Mouse (Mus musculus) lung, embryonic 16.5 days (tissue): ENCODE measurements around the gene Scfd2. TPM values are rescaled to one million over a fixed set of nuclear protein-coding genes. Genes with fewer than 3 reads are reported as not detected.

Experiments used
- ATAC-seq: fragments of 200-750 bp; cut with Nextera tagmentation; 2 replicates; pipeline ENCODE4 v1.8.0; 2017; ENCODE audit warnings: low read depth, mild to moderate bottlenecking, moderate library complexity
- H3K27ac ChIP-seq: fragments of 300-500 bp; sonication (generic); 2 replicates; pipeline ENCODE4 v1.5.1; 2014; ENCODE audit warnings: mild to moderate bottlenecking, control low read depth, low read length
- H3K27me3 ChIP-seq: fragments of 300-500 bp; sonication (generic); 2 replicates; pipeline ENCODE4 v1.6.1; 2014; ENCODE audit warnings: low read depth, low read length, mixed read lengths; ENCODE audit not compliant: control insufficient read depth, insufficient read depth
- H3K36me3 ChIP-seq: fragments of 300-500 bp; sonication (generic); 2 replicates; pipeline ENCODE4 v1.6.1; 2014; ENCODE audit warnings: low read length; ENCODE audit not compliant: control insufficient read depth, insufficient read depth
- H3K4me1 ChIP-seq: fragments of 300-500 bp; sonication (generic); replicated peaks from 2 replicates; pipeline ENCODE4 v1.6.1; 2014; ENCODE audit warnings: low read length, mixed read lengths; ENCODE audit not compliant: control insufficient read depth, insufficient read depth
- H3K4me2 ChIP-seq: fragments of 300-500 bp; sonication (generic); 2 replicates; pipeline ENCODE4 v1.6.1; 2014; ENCODE audit warnings: low read depth, low read length, control low read depth
- H3K4me3 ChIP-seq: fragments of 300-500 bp; sonication (generic); 2 replicates; pipeline ENCODE4 v1.5.1; 2014; ENCODE audit warnings: mild to moderate bottlenecking, low read length, control low read depth
- H3K9ac ChIP-seq: fragments of 300-500 bp; sonication (generic); 2 replicates; pipeline ENCODE4 v1.6.1; 2014; ENCODE audit warnings: low read length, control low read depth
- H3K9me3 ChIP-seq: fragments of 300-500 bp; sonication (generic); 2 replicates; pipeline ENCODE4 v1.6.1; 2016; ENCODE audit warnings: low read length; ENCODE audit not compliant: control insufficient read depth
- WGBS: fragments of 180-500 bp; shearing (Covaris S2); extraction: QIAGEN DNeasy Blood & Tissue Kit; methylation state at CpG from one replicate; pipeline ENCODE4 v1.1.7; 2014; 5-methylcytosine and 5-hydroxymethylcytosine counted together
- polyA plus RNA-seq: library from polyadenylated mRNA; unstranded; fragments of >200 nt; fragmentation: Nextera tagmentation; extraction: Ambion mirVana; gene quantifications from 2 replicates; pipeline ENCODE4 v1.2.1, GENCODE M21; 2015

Scfd2 gene
- polyA plus RNA-seq, 1 experiment from 2014 or later: 19.1 TPM

DNA sequence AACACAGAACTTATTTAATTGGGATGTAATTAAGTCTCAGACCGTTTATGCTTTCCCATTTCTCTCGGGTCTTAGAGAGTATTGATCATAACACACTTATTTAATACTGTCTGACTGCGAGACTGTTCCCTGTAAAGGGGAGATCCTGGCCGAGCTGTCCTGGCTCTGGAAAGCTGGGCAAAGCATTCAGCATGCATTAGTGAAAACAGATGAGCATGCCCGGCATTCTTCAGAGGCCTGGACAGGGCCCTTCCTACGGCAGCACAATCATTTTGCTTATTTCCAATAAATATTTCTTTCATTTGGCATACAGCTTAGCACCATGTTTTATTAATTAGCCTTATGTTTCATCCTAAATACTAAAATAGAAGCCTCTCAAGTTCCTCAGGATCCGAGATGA is 245.8 kb downstream of the Scfd2 start:
- Histone ChIP-seq H3K4me1 (peaks cover 7% of the 10 kb centered on the region; the same call in 1 of the 2 replicates), H3K36me3 (no peaks in the 10 kb centered on the region), H3K4me2 (no peak overlapping the region), H3K9ac (no peak overlapping the region), H3K27ac (no peak overlapping the region), H3K27me3 (no peaks in the 10 kb centered on the region), H3K9me3 (no peaks in the 10 kb centered on the region), H3K4me3 (no peak overlapping the region)
- no peak for ATAC-seq
- 62% methylated on average over 7 of the region's 7 CpGs for WGBS

DNA sequence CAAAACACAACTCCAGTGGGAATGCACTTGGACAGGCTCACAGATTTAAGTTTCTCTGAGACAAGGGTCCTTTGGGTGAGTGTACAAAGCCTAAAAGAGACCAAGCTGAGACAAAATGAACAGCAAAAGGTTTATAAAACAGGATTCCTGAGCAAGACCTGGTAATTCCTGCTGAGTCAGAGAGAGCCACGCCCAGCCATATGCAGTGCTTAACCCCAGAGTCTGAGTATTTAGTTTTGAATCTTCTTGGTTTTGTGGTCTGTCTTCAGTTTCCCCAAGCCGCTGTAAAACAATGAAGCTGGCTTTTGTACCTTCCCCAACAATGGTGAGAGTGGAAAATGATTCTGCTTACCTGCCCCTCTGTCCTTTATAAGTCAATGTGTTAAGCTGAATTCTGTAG is 246.3 kb downstream of the Scfd2 start:
- peaks cover 7% of the 10 kb centered on the region; the same call in 1 of the 2 replicates for H3K4me1 ChIP-seq
- 76% methylated on average over 2 of the region's 2 CpGs for WGBS
- H3K4me2 ChIP-seq: no peak overlapping the region
- H3K36me3 ChIP-seq: no peaks in the 10 kb centered on the region
- ATAC-seq: no peak
- no peak overlapping the region for H3K9ac ChIP-seq
- H3K27ac ChIP-seq: peak overlapping the region; percentile 45; the same call in 1 of the 2 replicates
- no peak overlapping the region for H3K4me3 ChIP-seq
- H3K9me3 ChIP-seq: no peaks in the 10 kb centered on the region
- no peaks in the 10 kb centered on the region for H3K27me3 ChIP-seq

DNA sequence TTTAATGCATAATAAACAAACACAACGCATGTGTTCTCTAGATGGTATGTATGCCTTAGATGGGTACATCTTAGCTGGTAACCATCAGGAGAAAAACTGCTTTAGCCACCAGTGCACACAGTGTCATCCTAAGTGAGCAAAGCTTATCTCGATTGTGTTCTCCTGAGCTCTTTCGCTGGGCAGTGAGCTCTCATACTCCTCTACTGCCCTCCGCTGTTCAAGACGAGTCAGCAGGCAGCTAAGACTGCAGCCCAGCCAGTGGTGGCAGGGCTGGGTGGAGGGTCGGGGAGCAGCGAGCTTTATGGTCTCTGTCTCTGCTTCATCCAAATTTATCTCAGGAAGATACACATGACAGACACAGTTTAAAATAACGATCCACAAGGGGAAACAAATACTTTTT is 248.0 kb downstream of the Scfd2 start:
- Histone ChIP-seq H3K4me1 (peaks cover 12% of the 10 kb centered on the region), H3K27ac (no peak overlapping the region), H3K9ac (no peak overlapping the region), H3K4me3 (no peak overlapping the region), H3K36me3 (no peaks in the 10 kb centered on the region), H3K9me3 (no peaks in the 10 kb centered on the region), H3K27me3 (no peaks in the 10 kb centered on the region), H3K4me2 (no peak overlapping the region)
- WGBS: 36% methylated on average over 8 of the region's 8 CpGs
- ATAC-seq: peak; percentile 54; the same call in 1 of the 2 replicates

DNA sequence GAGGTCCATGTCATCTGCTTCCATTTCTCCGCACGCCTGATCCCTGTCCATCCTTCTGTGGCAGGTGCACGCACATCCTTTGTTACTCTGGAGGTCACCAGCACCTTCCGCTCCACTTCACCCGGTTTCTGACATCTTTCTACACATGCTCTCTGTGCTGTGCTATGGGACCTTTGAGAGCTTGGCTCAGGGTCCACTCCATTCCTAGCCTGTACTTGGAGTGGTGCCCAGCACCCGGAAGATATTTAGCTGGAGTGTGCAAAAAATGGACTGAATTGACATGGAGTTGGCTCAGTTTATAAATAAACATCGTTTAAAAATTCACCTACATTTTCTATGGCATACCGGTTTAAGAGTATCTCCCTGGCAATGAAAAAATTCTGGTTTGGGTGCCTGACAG is 250.1 kb downstream of the Scfd2 start:
- H3K4me2 ChIP-seq: no peak overlapping the region
- no peaks in the 10 kb centered on the region for H3K9me3 ChIP-seq
- 46% methylated on average over 8 of the region's 8 CpGs for WGBS
- peaks cover 19% of the 10 kb centered on the region for H3K4me1 ChIP-seq
- H3K4me3 ChIP-seq: no peak overlapping the region
- peak; percentile 54; the same call in 1 of the 2 replicates for ATAC-seq
- H3K27me3 ChIP-seq: no peaks in the 10 kb centered on the region
- no peak overlapping the region for H3K27ac ChIP-seq
- no peaks in the 10 kb centered on the region for H3K36me3 ChIP-seq
- no peak overlapping the region for H3K9ac ChIP-seq

DNA sequence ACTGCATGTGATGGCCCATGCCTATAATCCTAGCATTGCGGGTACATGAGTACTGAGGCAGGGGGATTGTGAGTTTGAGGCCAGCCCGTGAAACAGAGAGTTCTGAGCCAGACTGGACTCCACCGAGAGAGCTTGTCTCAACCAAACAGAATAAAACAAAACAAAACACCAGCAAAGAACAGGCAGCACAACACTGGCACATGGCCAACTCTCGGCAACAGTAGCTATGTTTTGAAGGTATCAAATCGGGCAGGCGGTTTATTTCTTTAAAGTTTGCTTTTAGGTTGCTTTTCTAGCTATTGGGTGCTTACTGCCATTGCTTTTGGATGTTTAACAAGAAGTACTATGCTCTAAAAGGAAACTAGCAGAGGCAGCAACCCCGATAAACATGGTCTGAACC is 251.9 kb downstream of the Scfd2 start:
- H3K4me1 ChIP-seq: peaks cover 13% of the 10 kb centered on the region
- H3K36me3 ChIP-seq: no peaks in the 10 kb centered on the region
- no peak overlapping the region for H3K27ac ChIP-seq
- H3K27me3 ChIP-seq: no peaks in the 10 kb centered on the region
- 61% methylated on average over 7 of the region's 7 CpGs for WGBS
- no peaks in the 10 kb centered on the region for H3K9me3 ChIP-seq
- ATAC-seq: no peak
- no peak overlapping the region for H3K4me2 ChIP-seq
- no peak overlapping the region for H3K4me3 ChIP-seq
- H3K9ac ChIP-seq: no peak overlapping the region

DNA sequence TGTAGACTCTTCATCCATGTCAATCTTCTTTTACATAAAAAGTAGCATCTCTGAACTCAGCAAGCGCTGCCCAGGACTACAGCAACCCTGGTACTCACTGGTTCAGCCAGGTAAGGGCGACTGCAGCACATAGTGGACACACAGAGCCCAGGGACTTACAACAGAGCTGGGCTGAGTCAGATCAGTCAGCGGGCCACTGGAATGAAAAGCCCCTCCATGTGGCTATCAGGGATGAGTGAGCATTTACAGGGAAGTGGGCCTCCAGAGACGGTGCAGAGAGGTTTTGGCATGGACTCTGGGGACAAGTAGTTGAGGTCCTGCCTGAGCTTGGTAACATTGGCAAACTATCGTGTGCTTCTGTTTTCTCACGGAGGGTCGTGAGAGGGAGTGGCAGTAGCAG is 253.1 kb downstream of the Scfd2 start:
- no peak overlapping the region for H3K4me2 ChIP-seq
- H3K4me1 ChIP-seq: peaks cover 13% of the 10 kb centered on the region
- no peak overlapping the region for H3K9ac ChIP-seq
- no peak overlapping the region; the same call in 1 of the 2 replicates for H3K27ac ChIP-seq
- no peaks in the 10 kb centered on the region for H3K36me3 ChIP-seq
- no peak overlapping the region for H3K4me3 ChIP-seq
- H3K9me3 ChIP-seq: no peaks in the 10 kb centered on the region
- H3K27me3 ChIP-seq: no peaks in the 10 kb centered on the region
- no peak for ATAC-seq
- WGBS: 73% methylated on average over 7 of the region's 7 CpGs

DNA sequence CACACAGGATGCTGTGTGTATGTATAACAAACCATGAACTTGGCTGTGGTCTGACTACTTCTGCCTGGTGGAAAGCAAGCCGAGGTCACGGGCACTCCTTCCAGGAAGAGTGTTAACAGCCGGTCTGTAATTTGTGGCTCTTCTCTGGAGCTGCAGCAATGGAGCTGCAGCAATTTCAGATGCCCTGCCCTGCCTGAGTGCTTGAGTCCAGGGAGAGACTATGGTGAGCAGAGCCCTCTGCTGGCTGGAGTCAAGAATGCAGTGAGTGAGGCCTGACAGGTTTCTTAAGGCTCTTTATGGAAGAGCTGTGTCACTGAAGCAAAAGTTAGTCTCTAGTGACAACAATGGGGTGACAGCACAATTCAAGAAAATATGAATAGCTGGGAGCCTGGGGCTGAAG is 253.8 kb downstream of the Scfd2 start:
- Histone ChIP-seq H3K36me3 (no peaks in the 10 kb centered on the region), H3K9ac (peak overlapping the region; percentile 27; the same call in 1 of the 2 replicates), H3K4me2 (no peak overlapping the region), H3K27ac (0 out of 2 replicates have a peak overlapping the region, but pooled peaks have one; percentile 28), H3K4me1 (peaks cover 13% of the 10 kb centered on the region), H3K27me3 (no peaks in the 10 kb centered on the region), H3K9me3 (no peaks in the 10 kb centered on the region), H3K4me3 (no peak overlapping the region)
- ATAC-seq: peak; percentile 85
- 1% methylated on average over 3 of the region's 3 CpGs for WGBS

DNA sequence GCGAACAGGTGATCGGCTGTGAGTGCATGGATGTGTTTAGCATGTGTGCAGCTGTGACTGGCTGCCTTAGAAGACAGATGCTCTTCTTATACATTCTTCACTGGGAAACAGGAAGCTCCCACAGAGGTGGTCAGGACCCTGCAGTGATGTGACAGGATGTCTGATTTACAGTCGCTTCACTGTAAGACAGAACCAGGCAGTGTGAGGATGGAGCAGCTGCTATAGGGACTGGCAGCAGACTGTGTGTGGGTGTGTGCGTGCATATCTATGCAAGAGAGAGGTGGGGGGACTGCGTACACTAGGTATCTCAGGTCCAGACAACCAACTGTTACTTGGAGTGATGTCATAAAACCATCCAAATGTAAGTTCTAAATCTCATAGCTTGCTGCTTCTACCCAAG is 254.3 kb downstream of the Scfd2 start:
- Histone ChIP-seq H3K9me3 (no peaks in the 10 kb centered on the region), H3K4me2 (no peak overlapping the region), H3K9ac (peak overlapping the region; percentile 27; the same call in 1 of the 2 replicates)

DNA sequence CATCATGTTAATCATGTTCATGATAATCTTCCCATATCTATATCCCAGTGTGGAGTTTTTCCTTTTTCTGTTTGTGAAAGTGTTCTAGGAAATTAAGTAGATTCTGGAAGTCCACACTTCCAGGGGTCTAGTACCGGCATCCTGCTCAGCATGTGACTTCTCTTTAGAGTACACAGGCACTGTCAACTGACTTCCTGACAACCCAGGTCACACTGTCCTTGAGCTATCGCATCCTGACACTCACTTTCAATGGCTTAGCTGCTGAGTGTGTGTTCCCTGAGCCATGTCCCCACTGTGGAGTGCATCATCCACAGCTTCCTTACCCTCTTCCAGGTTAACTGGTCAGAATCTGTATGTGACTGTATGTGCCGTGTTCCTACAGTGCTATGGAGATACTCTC is 258.2 kb downstream of the Scfd2 start:
- Histone ChIP-seq H3K27me3 (no peaks in the 10 kb centered on the region), H3K9ac (no peak overlapping the region), H3K4me1 (peaks cover 8% of the 10 kb centered on the region; the same call in 1 of the 2 replicates), H3K27ac (no peak overlapping the region), H3K9me3 (no peaks in the 10 kb centered on the region), H3K36me3 (no peaks in the 10 kb centered on the region), H3K4me3 (no peak overlapping the region), H3K4me2 (no peak overlapping the region)
- WGBS: 74% methylated on average over 3 of the region's 3 CpGs
- ATAC-seq: no peak

More for the DNA sequence above, 254.3 kb downstream of the Scfd2 start:
- peak; percentile 18; the same call in 1 of the 2 replicates for ATAC-seq
- Histone ChIP-seq H3K36me3 (no peaks in the 10 kb centered on the region), H3K4me1 (peaks cover 13% of the 10 kb centered on the region), H3K4me3 (no peak overlapping the region), H3K27me3 (no peaks in the 10 kb centered on the region), H3K27ac (0 out of 2 replicates have a peak overlapping the region, but pooled peaks have one; percentile 28)
- 74% methylated on average over 5 of the region's 5 CpGs for WGBS
